ENCODE assay signal across 8 mouse cellular contexts in genomic region chr11:101176933-101177773, GRCm38 (mm10). TPM values are rescaled to one million over a fixed set of nuclear protein-coding genes. Genes with fewer than 3 reads are reported as not detected.
A peak's percentile ranks its signal among the peaks of the same experiment; 100 is the strongest.
DNase-seq lines count a peak whose midpoint lies in the region; ATAC-seq and TF ChIP-seq lines count a peak whose summit lies in the region.

No protein-coding gene starts in this region.

- peak; percentile 46 for DNase-seq in adrenal gland, adult 2 months
- no peak for DNase-seq in adrenal gland, postnatal 4 days (ENCODE audit: low spot score in 2 of 2)
- peak; percentile 66 for DNase-seq in T-cell, adult 2 months (ENCODE audit: low spot score)
- peak; percentile 88 for DNase-seq in hindbrain, postnatal 0 days (ENCODE audit: low spot score)
- peak; percentile 73 to 81 for DNase-seq in left cerebral cortex, postnatal 25 days (ENCODE audit: low spot score in 2 of 2)
- DNase-seq in midbrain, embryonic 14.5 days = peak; percentile 79

- H3K4me3 ChIP-seq in hindbrain, postnatal 0 days (ENCODE audit: low read length) = peak overlapping the region; percentile 50
- peak overlapping the region; percentile 36 for H3K4me3 ChIP-seq in midbrain, embryonic 14.5 days (replicated peaks; ENCODE audit: low read depth, low read length)
- peak overlapping the region; percentile 6; the same call in 1 of the 2 replicates for H3K4me3 ChIP-seq in stomach, embryonic 14.5 days (ENCODE audit: low read depth, low read length)

- peak overlapping the region; percentile 60 for H3K4me2 ChIP-seq in hindbrain, postnatal 0 days (ENCODE audit: low read depth, low read length)
- H3K4me2 ChIP-seq in midbrain, embryonic 14.5 days (ENCODE audit: low read length) = peak overlapping the region; percentile 56
- peak overlapping the region; percentile 49 for H3K4me2 ChIP-seq in stomach, embryonic 14.5 days (replicated peaks; ENCODE audit: low read depth, low read length)

- peak overlapping the region; percentile 85 for H3K27ac ChIP-seq in hindbrain, postnatal 0 days
- H3K27ac ChIP-seq in midbrain, embryonic 14.5 days (replicated peaks; ENCODE audit: low read depth, low read length) = no peak overlapping the region
- no peak overlapping the region for H3K27ac ChIP-seq in stomach, embryonic 14.5 days (ENCODE audit: low read length)

- no peaks in the 10 kb centered on the region for H3K27me3 ChIP-seq in hindbrain, postnatal 0 days (ENCODE audit: insufficient read depth, low read length)
- peaks cover 41% of the 10 kb centered on the region for H3K27me3 ChIP-seq in midbrain, embryonic 14.5 days (ENCODE audit: control insufficient read depth, insufficient read depth, low read length)
- peaks cover 8% of the 10 kb centered on the region; the same call in 1 of the 2 replicates for H3K27me3 ChIP-seq in stomach, embryonic 14.5 days (ENCODE audit: control insufficient read depth, insufficient read depth, low read length)

- H3K36me3 ChIP-seq in hindbrain, postnatal 0 days (ENCODE audit: insufficient read depth, low read length) = no peaks in the 10 kb centered on the region
- no peaks in the 10 kb centered on the region for H3K36me3 ChIP-seq in midbrain, embryonic 14.5 days (ENCODE audit: control insufficient read depth, insufficient read depth, low read length)
- no peaks in the 10 kb centered on the region for H3K36me3 ChIP-seq in stomach, embryonic 14.5 days (ENCODE audit: control insufficient read depth, insufficient read depth, low read length)

- ATAC-seq in erythroblast, adult 5-6 weeks (replicated peaks; ENCODE audit: low FRiP score, poor library complexity, severe bottlenecking) = 0 out of 2 replicates have a peak, but pooled peaks have one; percentile 38
- ATAC-seq in hindbrain, postnatal 0 days = peak; percentile 33; the same call in 1 of the 2 replicates
- no peak for ATAC-seq in midbrain, embryonic 14.5 days (ENCODE audit: low FRiP score, low TSS enrichment)
- ATAC-seq in stomach, embryonic 14.5 days (ENCODE audit: insufficient number of reproducible peaks, insufficient read depth, low FRiP score, low read depth) = no peak

- peak; percentile 71 for TF ChIP-seq CTCF in hindbrain, postnatal 0 days (IDR thresholded peaks at IDR 0.05; ENCODE audit: low read depth)

- H3K9ac ChIP-seq in hindbrain, postnatal 0 days (replicated peaks; ENCODE audit: low read length) = peak overlapping the region; percentile 63
- H3K9ac ChIP-seq in midbrain, embryonic 14.5 days (replicated peaks; ENCODE audit: low read length) = no peak overlapping the region
- H3K9ac ChIP-seq in stomach, embryonic 14.5 days (replicated peaks; ENCODE audit: low read depth, low read length) = no peak overlapping the region

- H3K9me3 ChIP-seq in hindbrain, postnatal 0 days (ENCODE audit: low read length) = no peaks in the 10 kb centered on the region
- no peaks in the 10 kb centered on the region for H3K9me3 ChIP-seq in midbrain, embryonic 14.5 days (ENCODE audit: control insufficient read depth, low read length)
- H3K9me3 ChIP-seq in stomach, embryonic 14.5 days (ENCODE audit: control insufficient read depth, low read depth, low read length) = no peaks in the 10 kb centered on the region

- WGBS in hindbrain, postnatal 0 days = 24% methylated on average over 22 of the region's 22 CpGs
- WGBS in midbrain, embryonic 14.5 days = 23% methylated on average over 22 of the region's 22 CpGs
- 33% methylated on average over 22 of the region's 22 CpGs for WGBS in stomach, embryonic 14.5 days

- H3K4me1 ChIP-seq in hindbrain, postnatal 0 days (ENCODE audit: insufficient read depth, low read length) = peaks cover 18% of the 10 kb centered on the region
- H3K4me1 ChIP-seq in midbrain, embryonic 14.5 days (ENCODE audit: control insufficient read depth, insufficient read depth, low read length) = peaks cover 41% of the 10 kb centered on the region
- peaks cover 33% of the 10 kb centered on the region for H3K4me1 ChIP-seq in stomach, embryonic 14.5 days (ENCODE audit: control insufficient read depth, insufficient read depth, low read length)

- intact Hi-C loops in left cerebral cortex, postnatal 25 days (cut with DNase I) = loop anchor here (2.0 kb wide), 2 partner anchors 82 to 94 kb away; partner anchors contain the start of genes Coasy and Psmc3ip

RNA-seq across cellular contexts. Expression of gene Ccr10, which starts 1.9 kb away (rescaled TPM):
- under 1 TPM; 0.26 to 0.83 TPM for total RNA-seq in adrenal gland, adult 2 months (2021)
- polyA plus RNA-seq in adrenal gland, adult 2 months (2012; rRNA removed) = 0.84 and 1.6 TPM in 2 replicates
- total RNA-seq in adrenal gland, postnatal 4 days (2021) = under 1 TPM in 1 of 2 experiments, not detected in 1; 0.22 TPM
- 0.63 TPM in 1 of 2 replicates, not detected in the other for total RNA-seq in erythroblast, adult 5-6 weeks (2015; ENCODE audit: low replicate concordance)
- total RNA-seq in erythroblast, adult 5-6 weeks (2017; ENCODE audit: low replicate concordance) = not detected in 2 replicates
- total RNA-seq in hindbrain, postnatal 0 days (2014; rRNA removed) = 0.16 and 0.43 TPM in 2 replicates
- 0.88 and 1.0 TPM in 2 replicates for polyA plus RNA-seq in hindbrain, postnatal 0 days (2015; fragmentation: Nextera tagmentation; extraction: Ambion mirVana)
- under 1 TPM; 0.18 to 0.28 TPM for total RNA-seq in left cerebral cortex, postnatal 25 days (2021)
- 0.16 TPM in 1 of 2 replicates, not detected in the other for polyA plus RNA-seq in midbrain, embryonic 14.5 days (2014; fragmentation: Nextera tagmentation; extraction: Ambion mirVana)
- polyA plus RNA-seq in stomach, embryonic 14.5 days (2014; fragmentation: Nextera tagmentation; extraction: Ambion mirVana) = 0.14 and 0.33 TPM in 2 replicates

RNA-seq across cellular contexts. Expression of gene Plekhh3, which starts 6.0 kb away (rescaled TPM):
- 10 to 100 TPM; 19.4 to 39.7 TPM for total RNA-seq in adrenal gland, adult 2 months (2021)
- polyA plus RNA-seq in adrenal gland, adult 2 months (2012; rRNA removed) = 112 and 122 TPM in 2 replicates
- 10 to 100 TPM; 26.9 to 30.7 TPM for total RNA-seq in adrenal gland, postnatal 4 days (2021)
- total RNA-seq in erythroblast, adult 5-6 weeks (2015; ENCODE audit: low replicate concordance) = not detected in 2 replicates
- 1.1 TPM in 1 of 2 replicates, not detected in the other for total RNA-seq in erythroblast, adult 5-6 weeks (2017; ENCODE audit: low replicate concordance)
- 26.7 and 32.3 TPM in 2 replicates for total RNA-seq in hindbrain, postnatal 0 days (2014; rRNA removed)
- 8.8 TPM in 2 replicates for polyA plus RNA-seq in hindbrain, postnatal 0 days (2015; fragmentation: Nextera tagmentation; extraction: Ambion mirVana)
- 10 to 100 TPM in 1 of 2 experiments, 1 to 10 TPM in 1; 8.8 to 11.5 TPM for total RNA-seq in left cerebral cortex, postnatal 25 days (2021)
- 8.2 and 8.4 TPM in 2 replicates for polyA plus RNA-seq in midbrain, embryonic 14.5 days (2014; fragmentation: Nextera tagmentation; extraction: Ambion mirVana)
- polyA plus RNA-seq in stomach, embryonic 14.5 days (2014; fragmentation: Nextera tagmentation; extraction: Ambion mirVana) = 25.6 and 26.0 TPM in 2 replicates

RNA-seq across cellular contexts. Expression of gene Cntnap1, which starts 6.8 kb away (rescaled TPM):
- total RNA-seq in adrenal gland, adult 2 months (2021) = 1 to 10 TPM; 6.8 TPM
- polyA plus RNA-seq in adrenal gland, adult 2 months (2012; rRNA removed) = 9.3 and 9.4 TPM in 2 replicates
- 1 to 10 TPM; 3.9 to 4.1 TPM for total RNA-seq in adrenal gland, postnatal 4 days (2021)
- total RNA-seq in erythroblast, adult 5-6 weeks (2015; ENCODE audit: low replicate concordance) = 0.58 and 0.63 TPM in 2 replicates
- 0.17 TPM in 1 of 2 replicates, not detected in the other for total RNA-seq in erythroblast, adult 5-6 weeks (2017; ENCODE audit: low replicate concordance)
- 25.4 and 28.9 TPM in 2 replicates for total RNA-seq in hindbrain, postnatal 0 days (2014; rRNA removed)
- 5.8 and 6.5 TPM in 2 replicates for polyA plus RNA-seq in hindbrain, postnatal 0 days (2015; fragmentation: Nextera tagmentation; extraction: Ambion mirVana)
- 100 to 1,000 TPM; 153 to 170 TPM for total RNA-seq in left cerebral cortex, postnatal 25 days (2021)
- 2.3 and 2.8 TPM in 2 replicates for polyA plus RNA-seq in midbrain, embryonic 14.5 days (2014; fragmentation: Nextera tagmentation; extraction: Ambion mirVana)
- 2.1 and 2.2 TPM in 2 replicates for polyA plus RNA-seq in stomach, embryonic 14.5 days (2014; fragmentation: Nextera tagmentation; extraction: Ambion mirVana)

RNA-seq across cellular contexts. Expression of gene Tubg2, which starts 21.4 kb away (rescaled TPM):
- 1 to 10 TPM; 6.2 to 7.5 TPM for total RNA-seq in adrenal gland, adult 2 months (2021)
- polyA plus RNA-seq in adrenal gland, adult 2 months (2012; rRNA removed) = 5.5 and 6.0 TPM in 2 replicates
- 1 to 10 TPM; 7.7 to 8.1 TPM for total RNA-seq in adrenal gland, postnatal 4 days (2021)
- not detected in 2 replicates for total RNA-seq in erythroblast, adult 5-6 weeks (2015; ENCODE audit: low replicate concordance)
- not detected in 2 replicates for total RNA-seq in erythroblast, adult 5-6 weeks (2017; ENCODE audit: low replicate concordance)
- 29.7 and 40.8 TPM in 2 replicates for total RNA-seq in hindbrain, postnatal 0 days (2014; rRNA removed)
- polyA plus RNA-seq in hindbrain, postnatal 0 days (2015; fragmentation: Nextera tagmentation; extraction: Ambion mirVana) = 57.7 and 62.8 TPM in 2 replicates
- 10 to 100 TPM; 47.5 to 48.6 TPM for total RNA-seq in left cerebral cortex, postnatal 25 days (2021)
- 42.2 and 56.0 TPM in 2 replicates for polyA plus RNA-seq in midbrain, embryonic 14.5 days (2014; fragmentation: Nextera tagmentation; extraction: Ambion mirVana)
- 3.6 and 4.5 TPM in 2 replicates for polyA plus RNA-seq in stomach, embryonic 14.5 days (2014; fragmentation: Nextera tagmentation; extraction: Ambion mirVana)

RNA-seq across cellular contexts. Expression of gene Ezh1, which starts 49.1 kb away (rescaled TPM):
- 10 to 100 TPM; 31.3 to 35.0 TPM for total RNA-seq in adrenal gland, adult 2 months (2021)
- 17.1 and 20.1 TPM in 2 replicates for polyA plus RNA-seq in adrenal gland, adult 2 months (2012; rRNA removed)
- total RNA-seq in adrenal gland, postnatal 4 days (2021) = 10 to 100 TPM; 38.8 to 40.3 TPM
- 161 and 177 TPM in 2 replicates for total RNA-seq in erythroblast, adult 5-6 weeks (2015; ENCODE audit: low replicate concordance)
- total RNA-seq in erythroblast, adult 5-6 weeks (2017; ENCODE audit: low replicate concordance) = 208 and 251 TPM in 2 replicates
- 26.7 and 27.6 TPM in 2 replicates for total RNA-seq in hindbrain, postnatal 0 days (2014; rRNA removed)
- 20.1 and 22.2 TPM in 2 replicates for polyA plus RNA-seq in hindbrain, postnatal 0 days (2015; fragmentation: Nextera tagmentation; extraction: Ambion mirVana)
- 10 to 100 TPM; 42.8 to 48.5 TPM for total RNA-seq in left cerebral cortex, postnatal 25 days (2021)
- 25.1 and 25.6 TPM in 2 replicates for polyA plus RNA-seq in midbrain, embryonic 14.5 days (2014; fragmentation: Nextera tagmentation; extraction: Ambion mirVana)
- 17.7 and 19.1 TPM in 2 replicates for polyA plus RNA-seq in stomach, embryonic 14.5 days (2014; fragmentation: Nextera tagmentation; extraction: Ambion mirVana)

Comparison
In these comparisons a context has a peak if more than half of its experiments do, and no peak if none do; other contexts are left out.
1. DNase-seq: peak in adrenal gland, adult 2 months (single experiment), T-cell, adult 2 months (single experiment), hindbrain, postnatal 0 days (single experiment), left cerebral cortex, postnatal 25 days (2 of 2) and midbrain, embryonic 14.5 days (single experiment); none in adrenal gland, postnatal 4 days (0 of 2).
2. ATAC-seq: peak in erythroblast, adult 5-6 weeks (single experiment) and hindbrain, postnatal 0 days (single experiment); none in midbrain, embryonic 14.5 days (single experiment) and stomach, embryonic 14.5 days (single experiment).
3. RNA of gene Plekhh3, which starts 6.0 kb away (total RNA-seq): 19.4 to 39.7 TPM in adrenal gland, adult 2 months, 26.7 to 32.3 TPM in hindbrain, postnatal 0 days, 26.9 to 30.7 TPM in adrenal gland, postnatal 4 days and 8.8 to 11.5 TPM in left cerebral cortex, postnatal 25 days; 1.1 TPM in erythroblast, adult 5-6 weeks; every median in the first group is over 4 times any median in the second.
4. Peak in every context shown above with its lines, with median percentiles within 50 percentile points of each other: H3K4me2 ChIP-seq and H3K4me3 ChIP-seq.